Mouse (Mus musculus): ENCODE measurements around the gene Gatad2b.
"Not testable (repeated sequence)": the region's sequence is repeated elsewhere in the genome, so short reads cannot be mapped to it uniquely, and the experiment has no call there.

Gatad2b gene

GRCm38 (mm10) chr3:90292345-90293275 lies at the start of gene Gatad2b:
Gene Gatad2b, plus strand, starts transcription at chr3:90293178.
- DNase-seq (ENCODE audit: low spot score): peak; percentile 99

GRCm38 (mm10) chr3:90245406-90245805 lies 47.6 kb upstream of the Gatad2b start:
- DNase-seq (ENCODE audit: low spot score): no peak

GRCm38 (mm10) chr3:90247630-90247959 lies 45.4 kb upstream of the Gatad2b start:
- DNase-seq (ENCODE audit: low spot score): no peak

- peak; percentile 97 for DNase-seq (ENCODE audit: low spot score)
Measured at GRCm38 (mm10) chr3:90247960-90248745, 44.8 kb upstream of the Gatad2b start, which contains the start of gene Slc39a1. Gene Slc39a1, plus strand, starts transcription at chr3:90248172.

GRCm38 (mm10) chr3:90248746-90249100 lies 44.3 kb upstream of the Gatad2b start:
- DNase-seq (ENCODE audit: low spot score): peak; percentile 49

GRCm38 (mm10) chr3:90250791-90251190 lies 42.2 kb upstream of the Gatad2b start:
- peak; percentile 30 for DNase-seq (ENCODE audit: low spot score)

GRCm38 (mm10) chr3:90251731-90252226 lies 41.2 kb upstream of the Gatad2b start:
- DNase-seq (ENCODE audit: low spot score): not testable (repeated sequence)

- not testable (repeated sequence) for DNase-seq (ENCODE audit: low spot score)
Measured at GRCm38 (mm10) chr3:90252659-90253058, 40.3 kb upstream of the Gatad2b start.

- DNase-seq (ENCODE audit: low spot score): not testable (repeated sequence)
Measured at GRCm38 (mm10) chr3:90253174-90253573, 39.8 kb upstream of the Gatad2b start.

GRCm38 (mm10) chr3:90253653-90254418 lies 39.1 kb upstream of the Gatad2b start, which contains the start of gene Crtc2:
Gene Crtc2, plus strand, starts transcription at chr3:90254163.
- DNase-seq (ENCODE audit: low spot score): peak; percentile 97

- DNase-seq (ENCODE audit: low spot score): no peak
Measured at GRCm38 (mm10) chr3:90254419-90255193, 38.4 kb upstream of the Gatad2b start.

- DNase-seq (ENCODE audit: low spot score): no peak
Measured at GRCm38 (mm10) chr3:90255194-90255565, 37.8 kb upstream of the Gatad2b start.

- no peak for DNase-seq (ENCODE audit: low spot score)
Measured at GRCm38 (mm10) chr3:90255784-90256353, 37.1 kb upstream of the Gatad2b start.

- DNase-seq (ENCODE audit: low spot score): no peak
Measured at GRCm38 (mm10) chr3:90256731-90257530, 36.0 kb upstream of the Gatad2b start.

GRCm38 (mm10) chr3:90258521-90258920 lies 34.5 kb upstream of the Gatad2b start:
- peak; percentile 59 for DNase-seq (ENCODE audit: low spot score)

GRCm38 (mm10) chr3:90263121-90263771 lies 29.7 kb upstream of the Gatad2b start:
- no peak for DNase-seq (ENCODE audit: low spot score)

- no peak for DNase-seq (ENCODE audit: low spot score)
Measured at GRCm38 (mm10) chr3:90264687-90265033, 28.3 kb upstream of the Gatad2b start.

- peak; percentile 90 for DNase-seq (ENCODE audit: low spot score)
Measured at GRCm38 (mm10) chr3:90265034-90265931, 27.7 kb upstream of the Gatad2b start, which contains the start of gene Dennd4b. Gene Dennd4b, plus strand, starts transcription at chr3:90265185.
